Mouse (Mus musculus) kidney, adult 11 months (tissue): ENCODE results near the gene Tmem9b.
A peak's percentile ranks its signal among the peaks of the same experiment; 100 is the strongest.

Experiments used
- DNase-seq: peaks from one replicate; pipeline ENCODE4 v3.0.0; 2022

Tmem9b gene

GRCm38 (mm10) chr7:109752008-109752925 is at the start of gene Tmem9b:
Tmem9b (minus strand) TSS chr7:109752875.
- DNase-seq = peak; percentile 76

DNA sequence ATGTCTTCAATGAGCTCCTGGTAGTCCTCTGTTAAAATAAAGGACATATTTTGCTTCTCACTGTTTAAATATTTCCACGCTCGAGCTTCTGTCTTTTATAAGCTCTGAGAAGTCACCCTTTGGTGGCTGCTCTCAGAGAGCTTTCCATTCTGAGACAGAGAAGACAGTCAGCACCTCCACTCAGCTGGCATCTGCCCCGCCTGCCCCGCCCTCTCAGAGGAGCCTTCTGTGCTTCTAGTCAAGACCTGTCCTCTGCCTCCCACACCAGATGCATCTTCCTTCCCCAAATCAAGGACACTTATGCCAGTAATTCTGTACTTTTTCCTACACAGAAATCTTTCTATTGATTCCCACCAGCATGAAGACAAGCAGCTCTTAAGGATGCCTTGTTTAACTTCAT is 48.0 kb upstream of the Tmem9b start:
- no peak for DNase-seq

GRCm38 (mm10) chr7:109799168-109799567 is 46.5 kb upstream of the Tmem9b start:
- DNase-seq = no peak

DNA sequence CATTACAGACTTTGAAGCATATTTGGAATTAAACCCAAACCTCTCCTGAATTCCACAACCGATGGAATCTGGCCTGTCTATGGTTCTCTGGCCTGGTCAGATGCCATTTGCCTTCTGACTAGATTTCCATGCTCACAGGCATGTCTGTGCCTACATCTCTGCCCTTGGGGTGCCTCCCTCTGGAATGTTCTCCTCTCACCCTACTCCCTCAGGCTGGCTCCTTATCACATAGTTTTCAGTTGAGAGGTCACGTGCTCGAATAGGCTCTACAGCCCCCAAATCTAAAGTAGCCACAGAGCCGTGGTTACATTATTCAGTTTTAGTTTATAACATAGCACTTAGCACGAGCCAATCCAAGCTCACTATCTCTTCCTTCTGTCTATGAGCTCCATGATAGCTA is 42.9 kb upstream of the Tmem9b start:
- DNase-seq = no peak

GRCm38 (mm10) chr7:109794556-109794955 is 41.9 kb upstream of the Tmem9b start:
- no peak for DNase-seq

DNA sequence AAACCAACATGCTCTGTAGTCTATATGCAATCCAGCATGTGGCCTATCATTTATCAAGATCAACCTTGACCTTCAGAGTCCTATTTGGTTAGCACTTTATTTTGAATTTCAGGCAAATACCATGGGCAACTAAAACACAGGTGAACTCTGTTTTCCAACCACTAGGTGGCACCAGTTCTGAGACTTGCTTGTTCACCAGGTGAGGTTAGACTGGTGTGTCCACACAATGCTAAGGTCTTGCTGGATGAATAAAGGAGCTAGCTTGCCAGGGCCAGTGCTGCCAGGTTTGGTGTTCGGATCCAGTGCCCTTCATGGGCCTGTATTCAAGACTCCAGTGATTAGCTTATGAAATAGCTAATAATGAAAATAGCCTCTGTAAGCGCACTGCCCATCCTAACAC is 40.1 kb upstream of the Tmem9b start:
- DNase-seq = peak; percentile 32

DNA sequence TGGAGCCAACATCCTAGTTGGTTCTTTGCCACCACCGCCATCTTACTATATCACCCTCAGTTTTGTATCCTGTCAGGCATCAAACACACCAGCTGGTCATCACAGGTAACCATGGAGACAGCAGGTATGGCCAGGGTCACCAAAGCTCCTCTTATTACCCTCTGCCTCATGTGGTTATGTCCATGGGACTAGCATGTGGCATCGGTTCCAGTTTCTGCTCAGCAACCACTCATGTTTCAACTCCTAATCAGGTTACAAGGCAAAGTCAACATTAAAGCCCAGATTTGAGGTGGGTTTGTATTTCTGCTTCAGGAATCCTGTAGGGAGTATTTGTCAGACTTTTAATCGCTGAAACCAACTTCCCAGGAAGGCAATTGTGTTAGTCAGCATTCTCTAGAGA is 38.1 kb upstream of the Tmem9b start:
- no peak for DNase-seq

- DNase-seq = no peak
These were observed 35.2 kb upstream of the Tmem9b start for GRCm38 (mm10) chr7:109787860-109788259.

DNA sequence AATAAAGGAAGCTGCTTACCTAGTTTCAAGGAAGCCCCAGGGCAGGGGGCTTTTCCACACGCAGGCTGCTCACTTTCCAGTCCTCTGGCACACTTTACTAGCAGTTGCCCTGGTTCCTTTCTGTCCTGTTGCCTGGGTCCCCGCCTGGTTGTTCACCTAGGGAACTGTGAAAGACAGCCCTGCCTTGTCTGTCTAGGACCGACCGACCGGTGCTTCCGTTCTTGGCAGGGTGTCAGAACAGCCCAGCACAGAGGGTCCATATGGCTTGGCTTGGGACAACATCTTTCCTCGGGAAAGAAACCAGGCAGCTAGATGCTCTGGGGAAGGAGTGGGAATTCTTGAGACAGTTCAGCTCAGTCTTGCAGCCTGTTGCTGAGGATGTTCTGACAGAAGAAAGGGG is 30.6 kb upstream of the Tmem9b start:
- DNase-seq = no peak

DNA sequence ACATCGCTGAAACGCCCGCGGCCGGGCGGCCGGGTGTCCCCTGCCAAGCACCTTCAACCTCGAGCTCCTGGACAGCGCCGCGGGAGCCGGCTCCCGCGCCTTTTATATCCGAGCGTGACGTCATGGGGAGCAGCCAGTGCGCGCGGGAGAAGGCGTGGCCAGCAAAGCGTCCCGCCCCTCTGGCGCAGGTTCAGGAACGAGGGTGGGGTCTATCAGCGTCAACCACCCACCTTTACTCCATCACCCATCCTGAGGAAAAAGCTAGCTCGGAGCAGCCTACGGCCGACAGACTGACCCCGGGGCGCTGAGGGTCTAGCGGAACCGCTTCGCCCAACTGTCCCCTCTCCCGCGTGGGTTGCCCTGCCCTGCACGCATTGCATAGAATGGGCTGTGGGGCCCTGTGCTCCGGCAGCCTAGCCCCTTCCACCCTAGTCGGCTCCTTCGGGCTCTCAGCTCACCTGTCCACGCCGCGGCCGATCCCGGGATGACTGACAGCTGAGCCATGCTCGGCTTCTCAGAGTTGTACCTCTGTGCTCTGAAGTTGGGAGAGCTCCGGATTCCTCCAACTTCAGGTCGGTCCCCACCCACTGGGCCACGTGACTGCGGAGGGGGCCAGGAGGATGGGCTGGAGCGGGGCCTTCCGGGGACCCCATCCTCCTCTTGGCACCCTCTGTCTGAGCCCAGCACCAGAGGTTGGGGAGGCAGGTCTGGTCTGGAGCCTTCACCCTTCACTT is 29.0 kb upstream of the Tmem9b start, which contains the start of gene Nrip3:
Gene Nrip3 (minus strand): TSS at position 556 of the 734 bp plus-strand sequence.
- DNase-seq = peak; percentile 48

- no peak for DNase-seq
These were observed 28.4 kb upstream of the Tmem9b start for GRCm38 (mm10) chr7:109781087-109781469.

- no peak for DNase-seq
These were observed 19.6 kb upstream of the Tmem9b start for GRCm38 (mm10) chr7:109772251-109772650.

DNA sequence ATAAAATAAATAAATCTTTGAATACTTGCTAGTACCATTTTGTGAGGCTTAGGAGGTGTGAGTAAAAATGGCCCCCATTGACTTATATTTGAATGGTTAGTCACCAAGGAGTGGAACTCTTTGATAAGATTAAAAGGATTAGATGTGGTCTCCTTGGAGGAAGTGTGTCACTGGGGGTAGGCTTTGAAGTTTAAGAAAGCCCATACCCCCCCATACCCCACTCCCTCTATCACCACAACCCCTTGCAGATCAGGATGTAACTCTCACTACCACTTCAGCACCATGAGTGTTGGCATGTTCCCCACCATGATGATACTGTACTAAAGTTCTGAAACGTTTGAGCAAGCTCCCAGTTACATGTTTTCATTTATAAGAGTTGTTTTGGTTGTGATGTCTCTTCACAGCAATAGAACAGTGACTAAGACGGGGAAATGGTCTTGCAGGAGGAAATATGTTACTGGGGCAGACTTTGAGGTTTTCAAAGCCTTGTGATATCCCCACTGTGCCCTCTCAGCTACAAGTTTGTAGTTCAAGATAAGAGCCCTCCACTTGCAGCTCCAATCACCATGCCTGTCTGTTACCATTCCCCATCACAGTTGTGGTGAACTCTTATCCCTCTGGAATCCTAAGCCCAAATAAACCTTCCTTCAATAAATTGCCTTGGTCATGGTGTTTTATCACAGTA is 16.2 kb upstream of the Tmem9b start:
- DNase-seq = no peak

DNA sequence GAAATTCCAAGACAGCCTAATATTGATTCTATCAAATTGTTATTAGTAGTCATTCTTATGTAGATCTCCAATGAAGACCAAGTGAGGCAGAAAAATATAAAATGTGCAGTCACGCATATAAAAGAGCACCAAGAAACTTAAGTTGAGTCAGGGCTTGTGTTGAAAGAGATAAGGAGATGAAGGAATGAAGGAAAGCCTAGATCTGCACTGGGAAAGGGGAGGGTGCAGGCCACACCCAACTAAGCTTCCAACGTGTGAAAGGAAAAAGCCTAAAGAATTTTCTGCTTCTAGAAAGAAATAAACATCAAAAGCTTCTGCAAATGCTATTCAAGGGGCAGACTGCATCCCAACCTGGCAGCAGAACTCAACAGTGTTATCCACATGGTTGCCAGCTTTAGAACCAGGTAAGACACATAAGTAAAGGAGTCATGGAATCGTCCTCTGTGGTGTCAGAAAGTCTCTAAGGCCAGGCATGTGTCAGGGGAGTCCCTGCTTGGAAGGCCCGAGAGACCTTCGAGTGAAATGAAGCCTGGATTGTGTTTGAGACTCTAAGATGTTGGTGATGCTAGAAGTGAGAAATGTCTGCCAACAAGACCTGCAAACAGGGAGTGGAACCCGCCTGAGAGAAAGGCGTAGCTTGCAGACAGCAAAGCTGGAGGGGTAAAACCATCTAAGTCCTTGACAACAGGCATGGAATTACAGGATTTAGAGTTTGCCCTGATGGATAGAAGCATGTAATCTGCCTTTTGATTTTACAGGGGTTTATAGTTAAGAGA is 15.1 kb upstream of the Tmem9b start:
- DNase-seq = no peak

- DNase-seq = no peak
These were observed 11.3 kb upstream of the Tmem9b start for GRCm38 (mm10) chr7:109764009-109764408.

GRCm38 (mm10) chr7:109756291-109756690 is 3.6 kb upstream of the Tmem9b start:
- peak; percentile 69 for DNase-seq

GRCm38 (mm10) chr7:109754034-109754433 is 1.4 kb upstream of the Tmem9b start:
- DNase-seq = no peak

GRCm38 (mm10) chr7:109751427-109752007 is 1.2 kb downstream of the Tmem9b start:
- DNase-seq = no peak

GRCm38 (mm10) chr7:109747747-109748146 is 4.9 kb downstream of the Tmem9b start:
- no peak for DNase-seq

GRCm38 (mm10) chr7:109741703-109742102 is 11.0 kb downstream of the Tmem9b start:
- DNase-seq = no peak

DNA sequence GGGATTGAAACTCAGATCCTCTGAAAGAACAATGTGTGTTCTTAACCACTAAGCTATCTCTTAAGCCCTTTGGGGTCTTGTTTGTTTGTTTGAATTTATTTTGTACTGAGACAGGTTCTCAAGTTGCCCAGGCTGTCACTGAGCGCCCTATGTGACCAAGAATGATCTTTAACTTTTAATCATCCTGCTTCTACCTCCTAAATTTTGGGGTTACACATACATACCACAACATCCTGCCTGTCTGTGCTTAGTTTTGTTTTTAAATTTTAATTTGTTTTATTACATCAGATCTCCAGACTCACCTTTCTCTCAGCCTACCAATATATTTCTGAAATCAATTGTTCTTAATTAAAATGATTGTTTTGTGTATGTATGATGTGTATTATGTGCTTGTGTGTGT is 11.6 kb downstream of the Tmem9b start:
- DNase-seq = no peak

DNA sequence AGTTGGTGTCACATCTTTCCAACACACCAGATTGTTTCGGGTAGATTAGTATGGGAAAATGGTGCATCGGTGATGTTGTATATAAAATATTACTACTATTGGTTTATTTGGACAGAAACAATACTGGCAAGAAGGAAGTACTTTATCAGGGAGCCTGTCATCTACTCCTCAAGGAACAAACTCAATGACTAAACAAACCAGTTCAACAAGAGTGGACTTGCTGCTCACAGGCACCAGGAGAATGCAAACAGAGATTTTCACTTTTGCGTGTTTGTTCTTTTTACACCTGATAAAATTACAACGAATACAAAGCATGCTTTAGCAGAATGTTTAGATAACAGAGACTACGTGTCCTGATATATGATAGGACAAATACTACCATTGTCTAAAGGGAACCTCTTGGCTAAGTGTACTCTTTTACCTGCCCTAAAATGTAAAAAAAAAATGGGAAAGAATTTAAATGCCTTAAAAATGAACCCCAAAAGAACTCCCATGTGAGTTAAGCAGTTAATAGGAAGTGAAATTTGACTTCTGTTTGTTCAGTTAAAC is 12.8 kb downstream of the Tmem9b start:
- no peak for DNase-seq
